Mouse (Mus musculus) common myeloid progenitor, adult 5-6 weeks (primary cell): ENCODE measurements around the gene Scrt2. TPM values are rescaled to one million over a fixed set of nuclear protein-coding genes. Genes with fewer than 3 reads are reported as not detected.

ENCODE experiments used
- ATAC-seq: replicated peaks from 2 replicates; pipeline ENCODE4 v1.8.0; 2016; ENCODE audit warnings: low read depth, mild to moderate bottlenecking, moderate TSS enrichment, inconsistent platforms; ENCODE audit not compliant: poor library complexity, severe bottlenecking
- total RNA-seq: library from RNA; stranded (forward); fragments of 200-1000, 187-1606 nt; gene quantifications from 2 replicates; pipeline ENCODE4 v1.2.3, GENCODE M21; 2017

The Scrt2 gene
- total RNA-seq, 1 experiment from 2014 or later = not detected

- no peak for ATAC-seq
Observed at GRCm38 (mm10) chr2:152077337-152077736, 4.0 kb upstream of the Scrt2 start.

DNA sequence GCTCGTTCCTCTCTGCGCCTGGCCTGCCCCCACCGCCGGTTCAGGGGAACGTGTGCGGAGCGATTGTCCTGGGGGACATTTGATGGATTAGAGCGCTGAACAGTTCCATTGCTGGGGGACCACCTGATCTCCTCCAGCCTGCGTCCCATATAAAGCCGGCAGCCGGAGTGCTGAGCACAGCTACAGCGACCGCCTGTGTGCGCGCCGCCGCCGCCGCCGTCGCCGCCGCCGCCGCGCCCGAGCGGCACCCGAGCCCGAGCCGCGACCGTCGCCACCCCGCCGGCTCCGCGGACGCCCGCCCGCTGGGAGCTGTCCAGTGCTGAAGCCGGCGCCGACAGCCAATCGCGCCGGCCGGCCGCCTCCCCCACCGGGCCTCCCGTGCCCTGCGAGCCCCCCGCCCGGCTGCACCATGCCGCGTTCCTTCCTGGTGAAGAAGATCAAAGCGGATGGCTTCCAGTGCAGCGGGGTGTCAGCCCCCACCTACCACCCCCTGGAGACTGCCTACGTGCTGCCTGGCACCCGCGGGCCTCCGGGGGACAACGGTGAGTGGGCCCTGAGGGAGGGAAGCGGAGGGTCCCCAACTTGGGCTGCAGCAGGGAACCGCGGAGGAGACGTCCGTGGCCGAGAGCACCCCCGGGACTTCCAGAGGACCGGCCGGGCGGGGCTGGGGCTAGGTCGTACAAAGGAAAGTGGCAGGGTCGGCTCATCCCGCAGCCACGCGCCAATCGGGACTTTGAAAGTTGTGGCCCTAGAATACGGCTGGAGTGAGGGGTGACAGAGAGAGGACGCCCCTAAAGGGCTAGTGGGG is 516 bp downstream of the Scrt2 start:
- peak; percentile 60 for ATAC-seq

GRCm38 (mm10) chr2:152082456-152083285 is 1.3 kb downstream of the Scrt2 start:
- ATAC-seq = no peak

- ATAC-seq = no peak
Observed at GRCm38 (mm10) chr2:152083411-152083810, 2.1 kb downstream of the Scrt2 start.

- no peak for ATAC-seq
Observed at GRCm38 (mm10) chr2:152084298-152084697, 3.0 kb downstream of the Scrt2 start.

GRCm38 (mm10) chr2:152085414-152085813 is 4.1 kb downstream of the Scrt2 start:
- peak; percentile 55 for ATAC-seq

DNA sequence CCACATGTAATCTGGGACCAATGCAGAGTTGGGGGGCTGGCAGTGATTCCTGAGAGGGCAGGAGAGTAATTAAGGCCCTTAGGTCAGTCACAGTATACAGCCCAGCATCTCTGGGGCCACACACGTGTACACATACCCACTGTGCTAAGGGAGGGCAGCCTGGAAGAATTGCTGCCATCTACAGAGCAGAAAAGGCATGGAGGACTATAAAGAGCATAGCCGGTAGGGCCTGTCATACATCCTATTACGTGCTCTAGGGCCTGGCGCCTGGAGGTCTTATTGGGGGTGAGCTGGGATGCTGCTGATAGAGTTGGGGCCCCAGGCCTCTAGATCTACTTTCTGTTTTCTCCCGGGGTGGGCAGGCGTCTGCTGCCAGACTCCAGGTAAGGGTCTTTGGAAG is 5.1 kb downstream of the Scrt2 start:
- no peak for ATAC-seq

DNA sequence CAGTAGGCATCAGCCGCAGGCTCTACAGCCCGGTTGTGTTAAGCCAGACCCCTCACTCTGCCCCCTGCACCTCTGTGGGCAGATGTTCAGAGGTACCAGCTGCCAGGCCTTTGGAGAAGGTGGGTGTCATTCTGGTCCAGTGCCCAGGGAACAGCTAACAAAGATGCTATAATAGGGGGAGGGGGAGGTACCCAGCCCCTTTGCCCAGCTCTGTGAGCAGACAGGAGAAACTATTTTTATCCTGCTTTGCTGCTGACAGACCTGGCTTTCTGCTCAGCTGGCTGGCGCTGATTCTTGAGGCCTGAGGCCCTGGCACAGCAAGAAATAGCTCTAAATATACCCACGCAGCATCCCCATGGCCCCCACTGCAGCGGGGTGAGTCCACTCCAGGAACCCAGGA is 5.8 kb downstream of the Scrt2 start:
- no peak for ATAC-seq

DNA sequence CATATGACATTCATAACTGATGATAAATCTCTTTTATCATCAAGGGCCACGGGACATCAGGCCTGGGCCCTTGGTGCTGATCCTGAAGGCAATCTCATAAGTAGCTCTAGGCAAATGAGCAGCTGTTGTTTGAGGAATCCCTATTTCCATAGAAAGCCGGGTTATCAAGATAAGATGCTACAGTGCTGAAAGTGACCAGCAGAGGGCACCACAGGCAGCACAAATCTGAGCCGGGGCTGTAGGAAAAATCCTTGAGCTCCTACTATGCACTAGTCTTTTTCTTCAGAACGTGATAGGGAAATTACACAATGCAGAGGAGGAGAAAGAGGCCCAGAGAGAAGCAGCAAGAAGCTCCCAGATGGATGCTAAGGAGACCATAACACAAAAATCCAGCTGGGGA is 7.7 kb downstream of the Scrt2 start:
- ATAC-seq = peak; percentile 51; the same call in 1 of the 2 replicates

- no peak for ATAC-seq
Observed at GRCm38 (mm10) chr2:152089581-152089980, 8.3 kb downstream of the Scrt2 start.

- ATAC-seq = no peak
Observed at GRCm38 (mm10) chr2:152090486-152090885, 9.2 kb downstream of the Scrt2 start.

DNA sequence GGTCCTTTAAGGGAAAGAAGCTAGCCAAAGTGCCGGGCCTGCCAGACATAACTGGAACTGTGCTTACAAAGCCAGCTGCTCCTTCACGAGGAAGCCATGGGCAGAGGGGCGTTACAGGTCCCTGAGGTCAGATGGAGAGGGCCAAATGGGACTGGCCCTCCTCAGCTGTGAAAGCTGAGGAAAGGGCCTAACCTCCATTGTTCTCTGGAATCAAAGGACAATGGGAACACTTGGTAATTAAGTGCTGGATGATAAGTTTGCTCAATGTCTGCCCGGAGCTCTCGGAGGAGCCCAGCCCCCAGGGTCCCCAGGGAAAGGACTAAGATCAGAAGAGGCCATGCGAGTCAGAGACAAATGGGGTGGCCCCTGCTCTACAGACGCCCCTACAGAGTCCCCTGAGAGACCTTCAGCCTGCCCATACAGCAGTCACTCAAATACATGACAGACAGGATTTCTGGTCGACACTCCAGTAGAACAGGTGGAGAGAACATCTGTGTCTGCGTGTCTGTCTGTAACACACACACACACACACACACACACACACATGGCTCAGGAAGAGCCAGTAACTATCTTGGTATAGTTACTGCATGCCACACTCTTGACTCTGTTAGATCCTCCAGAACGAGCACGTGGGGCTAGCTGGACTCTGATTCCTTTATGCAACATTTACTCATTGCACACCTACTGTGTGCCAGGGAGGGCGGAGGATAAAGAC is 10.2 kb downstream of the Scrt2 start:
- ATAC-seq = no peak

DNA sequence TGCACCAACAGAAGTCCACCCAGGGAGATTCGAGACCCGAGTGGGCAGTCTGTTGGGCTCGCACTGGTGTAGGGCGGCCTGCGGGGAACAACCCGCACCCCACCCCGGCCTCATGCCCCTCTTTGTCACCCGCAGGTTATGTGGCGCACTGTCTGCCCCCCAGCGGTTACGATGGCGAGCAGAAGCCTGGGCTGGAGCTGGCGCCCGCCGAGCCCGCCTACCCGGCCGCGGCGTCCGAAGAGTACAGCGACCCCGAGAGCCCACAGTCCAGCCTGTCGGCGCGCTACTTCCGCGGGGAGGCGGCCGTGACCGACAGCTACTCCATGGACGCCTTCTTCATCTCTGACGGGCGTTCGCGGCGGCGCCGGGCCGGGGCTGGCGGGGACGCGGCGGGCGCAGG is 11.6 kb downstream of the Scrt2 start:
- peak; percentile 18; the same call in 1 of the 2 replicates for ATAC-seq

GRCm38 (mm10) chr2:152093356-152093792 is 12.0 kb downstream of the Scrt2 start:
- no peak; the same call in 1 of the 2 replicates for ATAC-seq

DNA sequence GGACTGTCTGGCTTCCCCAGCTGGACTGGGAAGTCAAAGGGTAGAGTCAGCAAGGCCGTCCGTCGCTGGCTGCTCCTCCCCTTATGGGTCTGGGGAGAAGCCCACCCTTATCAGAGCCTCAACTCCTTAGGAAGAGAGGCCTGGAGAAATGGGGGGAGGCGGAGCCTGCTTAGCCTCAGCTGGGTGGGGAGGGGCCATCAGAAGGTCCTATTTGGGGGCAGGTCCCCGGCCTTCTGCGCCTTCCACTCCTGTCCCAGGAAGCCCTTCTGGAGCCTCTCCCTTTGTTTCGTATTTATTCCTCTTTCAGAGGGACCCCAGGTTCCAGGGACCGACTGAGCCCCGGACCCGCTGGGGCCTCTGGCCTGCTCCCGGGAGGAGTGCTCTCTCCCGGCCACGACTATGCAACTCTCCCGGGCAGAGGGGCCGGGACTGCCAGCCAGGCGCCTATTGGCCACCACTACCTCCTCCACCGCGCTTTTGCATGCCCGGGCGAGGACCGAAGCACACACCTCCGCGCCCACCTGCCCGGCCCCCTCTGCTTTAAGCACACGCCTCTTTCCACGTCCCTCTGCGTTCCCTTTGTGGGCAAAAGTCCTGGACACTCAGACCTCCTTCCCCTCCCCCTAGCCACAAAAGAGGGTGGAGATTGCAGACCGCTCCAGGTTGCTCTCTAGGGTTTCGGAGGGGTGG is 13.7 kb downstream of the Scrt2 start:
- peak; percentile 16; the same call in 1 of the 2 replicates for ATAC-seq

DNA sequence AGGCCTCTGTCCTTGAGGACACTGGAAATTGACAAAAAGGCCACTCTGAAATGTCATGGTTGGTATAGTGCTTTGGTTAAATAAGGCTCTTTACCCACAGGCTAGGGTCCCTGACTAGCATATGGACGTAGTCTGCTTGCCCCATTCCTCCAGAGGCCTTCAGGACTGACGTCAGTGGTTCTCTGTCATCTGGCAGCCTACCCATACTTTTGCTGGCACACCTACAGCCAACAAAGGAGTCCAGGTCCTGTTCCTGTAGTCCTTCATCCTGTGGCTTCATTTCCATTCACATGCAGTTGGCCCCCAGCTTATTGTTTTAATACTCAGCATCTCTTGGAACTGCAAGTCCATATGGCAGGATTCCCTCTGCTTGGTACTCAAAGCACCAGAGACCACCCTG is 15.6 kb downstream of the Scrt2 start:
- no peak for ATAC-seq

DNA sequence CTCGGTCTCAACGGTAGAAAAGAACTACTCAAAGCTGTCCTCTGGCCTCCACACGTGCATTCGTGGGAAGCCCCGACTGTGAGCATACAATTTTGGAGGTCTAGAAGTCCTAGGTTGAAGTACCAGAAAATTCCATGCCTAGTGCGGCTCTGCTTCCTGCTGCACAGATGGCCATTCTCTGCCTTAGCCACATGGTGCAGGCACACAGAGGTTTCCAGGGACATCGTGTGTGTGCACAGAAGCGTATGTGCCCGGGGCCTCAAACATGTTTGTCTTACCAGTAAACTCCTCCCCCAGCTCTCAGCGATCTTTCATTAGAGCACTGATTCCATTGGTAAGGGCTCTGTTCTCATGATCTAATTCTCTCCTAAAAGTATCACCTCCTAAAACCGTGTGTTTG is 16.6 kb downstream of the Scrt2 start:
- no peak for ATAC-seq

- no peak for ATAC-seq
Observed at GRCm38 (mm10) chr2:152099538-152099937, 18.2 kb downstream of the Scrt2 start.

GRCm38 (mm10) chr2:152101761-152102160 is 20.4 kb downstream of the Scrt2 start:
- ATAC-seq = no peak

DNA sequence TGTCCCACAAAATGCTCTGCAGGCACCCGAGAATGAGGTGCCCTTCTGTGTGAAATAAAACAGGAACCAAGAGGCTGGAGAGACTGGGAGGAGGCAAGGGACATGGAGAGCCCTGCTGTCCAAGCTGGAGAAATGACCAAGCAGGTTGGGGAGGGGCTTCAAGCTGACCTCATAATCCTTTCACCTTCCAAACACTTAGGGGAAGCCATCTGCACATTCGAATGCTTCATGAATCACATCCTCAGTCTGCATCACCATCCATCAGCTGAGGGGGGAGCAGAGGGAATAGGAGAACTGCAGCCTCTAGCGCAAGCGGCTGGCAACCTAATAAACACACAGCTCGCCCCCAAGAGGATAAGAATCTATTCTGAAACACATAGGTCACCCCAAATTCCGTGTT is 21.0 kb downstream of the Scrt2 start:
- no peak for ATAC-seq
